Mouse (Mus musculus): Measurements from ENCODE around the gene Xbp1.

DNA sequence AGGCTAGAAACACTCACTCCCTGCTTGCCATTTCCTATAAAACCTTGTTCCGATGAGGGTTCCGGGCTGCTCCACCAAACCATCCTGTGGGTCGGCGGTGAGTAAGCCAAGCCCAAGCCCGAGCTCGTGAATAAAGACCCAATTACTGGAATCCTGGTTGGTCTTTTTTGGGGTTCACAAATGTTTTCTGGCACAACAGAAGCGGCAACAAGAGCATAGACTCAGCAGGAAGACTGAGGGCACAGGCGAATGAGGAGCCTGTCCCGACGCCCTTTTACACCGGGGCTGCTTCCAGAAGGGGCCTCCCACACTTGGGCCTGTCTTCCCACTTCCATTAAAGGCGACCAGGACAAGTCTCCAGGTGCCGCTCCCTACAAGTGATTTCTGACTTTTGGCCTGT lies 37.9 kb upstream of the Xbp1 start:
- no peak for TF ChIP-seq CTCF (IDR thresholded peaks at IDR 0.05; ENCODE audit: borderline replicate concordance, insufficient read depth, low read length)
- no peak for TF ChIP-seq POLR2A (IDR thresholded peaks at IDR 0.05; ENCODE audit: low read depth, low read length)
